Mouse (Mus musculus) megakaryocyte, embryonic 14.5 days (primary cell): Measurements from ENCODE around the gene Mrto4. TPM values are rescaled to one million over a fixed set of nuclear protein-coding genes. Genes with fewer than 3 reads are reported as not detected.

Experiments used
- H3K27me3 ChIP-seq: replicated peaks from 2 replicates; pipeline ENCODE3; 2012; ENCODE audit warnings: inconsistent platforms
- H3K36me3 ChIP-seq: replicated peaks from 2 replicates; pipeline ENCODE3; 2012; ENCODE audit warnings: low read length, inconsistent platforms, mixed read lengths
- H3K4me1 ChIP-seq: 2 replicates; pipeline ENCODE4 v1.6.1; 2012; ENCODE audit warnings: inconsistent platforms
- H3K4me3 ChIP-seq: replicated peaks from 2 replicates; pipeline ENCODE3; 2012; ENCODE audit warnings: moderate library complexity, mild to moderate bottlenecking, inconsistent platforms
- H3K9me3 ChIP-seq: 2 replicates; pipeline ENCODE4 v1.6.1; 2012; ENCODE audit warnings: inconsistent platforms
- FLI1 ChIP-seq: IDR thresholded peaks from 2 replicates; pipeline ENCODE4 v1.6.1; 2012; ENCODE audit warnings: low read length, inconsistent platforms, mixed read lengths
- GATA1 ChIP-seq: IDR thresholded peaks from 3 replicates; pipeline ENCODE4 v1.6.1; 2012; ENCODE audit warnings: mixed read lengths, low read length, inconsistent platforms, borderline replicate concordance
- polyA plus RNA-seq: library from polyadenylated mRNA; stranded (reverse); fragments of >175 nt; gene quantifications from 2 replicates; pipeline ENCODE4 v1.2.3, GENCODE M21; 2012; ENCODE audit warnings: low replicate concordance; ENCODE audit not compliant: insufficient read depth

The Mrto4 gene
- polyA plus RNA-seq, 1 experiment = 38.8 TPM

- peaks cover 38% of the 10 kb centered on the region for H3K4me1 ChIP-seq
- no peaks in the 10 kb centered on the region for H3K27me3 ChIP-seq
- TF ChIP-seq FLI1 (no peak), GATA1 (no peak)
- peaks cover 47% of the 10 kb centered on the region for H3K36me3 ChIP-seq
- peak overlapping the region; percentile 93 for H3K4me3 ChIP-seq
- H3K9me3 ChIP-seq = no peaks in the 10 kb centered on the region
Observed at GRCm38 (mm10) chr4:139379719-139380118, 27.3 kb upstream of the Mrto4 start.

- TF ChIP-seq GATA1 = no peak
- no peak for TF ChIP-seq FLI1
- no peaks in the 10 kb centered on the region for H3K9me3 ChIP-seq
- no peaks in the 10 kb centered on the region for H3K27me3 ChIP-seq
- H3K4me3 ChIP-seq = no peak overlapping the region
- H3K4me1 ChIP-seq = 0 out of 2 replicates have a peak, but pooled peaks cover 2% of the 10 kb centered on the region
- peaks cover 94% of the 10 kb centered on the region for H3K36me3 ChIP-seq
Observed at GRCm38 (mm10) chr4:139373531-139373930, 21.2 kb upstream of the Mrto4 start.

GRCm38 (mm10) chr4:139373130-139373529 is 20.8 kb upstream of the Mrto4 start:
- Histone ChIP-seq H3K9me3 (no peaks in the 10 kb centered on the region), H3K27me3 (no peaks in the 10 kb centered on the region), H3K36me3 (peaks cover 96% of the 10 kb centered on the region), H3K4me1 (0 out of 2 replicates have a peak, but pooled peaks cover 2% of the 10 kb centered on the region), H3K4me3 (no peak overlapping the region)
- no peak for TF ChIP-seq FLI1
- TF ChIP-seq GATA1 = no peak

- H3K9me3 ChIP-seq = no peaks in the 10 kb centered on the region
- TF ChIP-seq FLI1 = no peak
- TF ChIP-seq GATA1 = no peak
- H3K4me1 ChIP-seq = no peaks in the 10 kb centered on the region
- peaks cover 97% of the 10 kb centered on the region for H3K36me3 ChIP-seq
- H3K4me3 ChIP-seq = no peak overlapping the region
- H3K27me3 ChIP-seq = no peaks in the 10 kb centered on the region
Observed at GRCm38 (mm10) chr4:139368038-139368437, 15.7 kb upstream of the Mrto4 start.

GRCm38 (mm10) chr4:139367336-139367735 is 15.0 kb upstream of the Mrto4 start:
- no peaks in the 10 kb centered on the region for H3K27me3 ChIP-seq
- H3K9me3 ChIP-seq = no peaks in the 10 kb centered on the region
- H3K36me3 ChIP-seq = peaks cover 97% of the 10 kb centered on the region
- no peak overlapping the region for H3K4me3 ChIP-seq
- TF ChIP-seq GATA1 = no peak
- no peak for TF ChIP-seq FLI1
- no peaks in the 10 kb centered on the region for H3K4me1 ChIP-seq

GRCm38 (mm10) chr4:139360761-139361548 is 8.6 kb upstream of the Mrto4 start:
- TF ChIP-seq FLI1 = no peak
- TF ChIP-seq GATA1 = no peak
- Histone ChIP-seq H3K27me3 (no peaks in the 10 kb centered on the region), H3K36me3 (peaks cover 99% of the 10 kb centered on the region), H3K4me1 (peaks cover 19% of the 10 kb centered on the region), H3K9me3 (no peaks in the 10 kb centered on the region), H3K4me3 (no peak overlapping the region)

GRCm38 (mm10) chr4:139357211-139357610 is 4.8 kb upstream of the Mrto4 start:
- Histone ChIP-seq H3K36me3 (peaks cover 82% of the 10 kb centered on the region), H3K4me1 (peaks cover 37% of the 10 kb centered on the region), H3K9me3 (no peaks in the 10 kb centered on the region), H3K27me3 (no peaks in the 10 kb centered on the region), H3K4me3 (no peak overlapping the region)
- TF ChIP-seq FLI1 (no peak), GATA1 (no peak)

GRCm38 (mm10) chr4:139352832-139353231 is 456 bp upstream of the Mrto4 start:
- H3K27me3 ChIP-seq = no peaks in the 10 kb centered on the region
- no peaks in the 10 kb centered on the region for H3K9me3 ChIP-seq
- no peak for TF ChIP-seq FLI1
- TF ChIP-seq GATA1 = no peak
- H3K4me3 ChIP-seq = peak overlapping the region; percentile 100
- peaks cover 46% of the 10 kb centered on the region for H3K4me1 ChIP-seq
- peaks cover 60% of the 10 kb centered on the region for H3K36me3 ChIP-seq

- H3K4me1 ChIP-seq = peaks cover 13% of the 10 kb centered on the region
- no peaks in the 10 kb centered on the region for H3K9me3 ChIP-seq
- no peak for TF ChIP-seq GATA1
- TF ChIP-seq FLI1 = no peak
- peaks cover 48% of the 10 kb centered on the region for H3K36me3 ChIP-seq
- peak overlapping the region; percentile 14 for H3K4me3 ChIP-seq
- H3K27me3 ChIP-seq = peaks cover 7% of the 10 kb centered on the region
Observed at GRCm38 (mm10) chr4:139345416-139346019, 6.9 kb downstream of the Mrto4 start.

GRCm38 (mm10) chr4:139343718-139344117 is 8.7 kb downstream of the Mrto4 start:
- Histone ChIP-seq H3K4me1 (no peaks in the 10 kb centered on the region), H3K4me3 (no peak overlapping the region), H3K9me3 (no peaks in the 10 kb centered on the region), H3K36me3 (peaks cover 35% of the 10 kb centered on the region), H3K27me3 (peaks cover 7% of the 10 kb centered on the region)
- TF ChIP-seq GATA1 (no peak), FLI1 (no peak)
